Mouse (Mus musculus) ES-Bruce4 (cell line): ENCODE data around the gene Cstf3.

ENCODE experiments used
- CTCF ChIP-seq: IDR thresholded peaks from one replicate; pipeline ENCODE4 v1.8.1; 2011; ENCODE audit warnings: low read depth, low read length
- EP300 ChIP-seq: IDR thresholded peaks from 2 replicates; pipeline ENCODE4 v1.6.1; 2011; ENCODE audit warnings: low read depth, low read length; ENCODE audit not compliant: insufficient read depth

DNA sequence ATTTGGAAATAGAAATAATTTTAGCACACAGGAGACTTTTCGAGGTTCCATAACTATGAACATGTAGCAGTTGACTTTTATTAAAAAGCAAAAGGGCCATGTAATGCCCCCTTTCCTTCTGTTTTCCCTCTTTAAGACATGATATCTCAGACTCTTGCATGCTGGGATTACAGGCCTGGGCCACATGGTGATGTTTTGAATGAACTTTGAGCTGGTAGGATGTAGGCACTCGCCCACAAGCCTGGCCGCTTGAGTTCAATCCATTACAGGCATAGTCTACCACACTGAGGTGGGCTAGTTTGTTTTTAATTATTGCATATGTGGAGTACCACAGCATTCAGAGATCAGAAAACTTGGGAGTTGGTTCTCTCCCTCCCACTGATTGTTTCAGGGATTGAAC, 24.5 kb downstream of the Cstf3 start:
- TF ChIP-seq CTCF = no peak
- no peak for TF ChIP-seq EP300
